Mouse (Mus musculus) olfactory bulb, adult 2 months (tissue): ENCODE results near the gene Tgfa.

Experiments used
- CTCF ChIP-seq: fragments of 200-500 bp; IDR thresholded peaks from 2 replicates; pipeline ENCODE4 v1.5.1; 2012; ENCODE audit warnings: low read depth, mild to moderate bottlenecking, low read length, moderate library complexity; ENCODE audit not compliant: insufficient read depth
- POLR2A ChIP-seq: fragments of 200-500 bp; IDR thresholded peaks from 2 replicates; pipeline ENCODE4 v1.6.1; 2012; ENCODE audit warnings: mild to moderate bottlenecking, low read depth, low read length, moderate library complexity; ENCODE audit not compliant: insufficient read depth

DNA sequence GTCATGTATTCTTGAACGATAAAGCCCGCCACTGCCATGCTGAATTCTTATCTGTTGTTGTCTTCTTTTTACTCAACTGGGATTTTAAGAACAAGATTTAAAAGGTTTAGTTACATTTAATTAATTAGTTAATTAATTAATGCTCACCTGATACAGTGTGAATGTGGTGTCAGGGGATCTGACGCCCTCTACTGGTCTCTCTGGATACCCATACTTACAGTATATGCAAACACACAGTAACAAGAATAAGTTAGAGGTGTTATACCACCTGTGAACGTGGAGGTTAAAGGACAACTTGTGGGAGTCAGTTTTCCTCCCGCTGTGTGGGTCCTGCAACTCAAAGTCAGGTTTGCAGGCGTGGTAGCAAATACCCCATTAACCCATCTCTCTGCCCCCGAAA is 8.1 kb downstream of the Tgfa start:
- no peak for TF ChIP-seq CTCF
- no peak for TF ChIP-seq POLR2A
